Mouse (Mus musculus) bone marrow, adult 2 months (tissue): Measurements from ENCODE around the gene Stat4.

Experiments used
- CTCF ChIP-seq: fragments of 200-500 bp; IDR thresholded peaks from 2 replicates; pipeline ENCODE4 v1.5.1; 2011; ENCODE audit warnings: low read length, control low read depth; ENCODE audit not compliant: control insufficient read depth, insufficient read depth
- POLR2A ChIP-seq: fragments of 200-500 bp; IDR thresholded peaks from 2 replicates; pipeline ENCODE4 v1.6.1; 2011; ENCODE audit warnings: low read depth, mild to moderate bottlenecking, control low read depth, low read length, borderline replicate concordance; ENCODE audit not compliant: control insufficient read depth

DNA sequence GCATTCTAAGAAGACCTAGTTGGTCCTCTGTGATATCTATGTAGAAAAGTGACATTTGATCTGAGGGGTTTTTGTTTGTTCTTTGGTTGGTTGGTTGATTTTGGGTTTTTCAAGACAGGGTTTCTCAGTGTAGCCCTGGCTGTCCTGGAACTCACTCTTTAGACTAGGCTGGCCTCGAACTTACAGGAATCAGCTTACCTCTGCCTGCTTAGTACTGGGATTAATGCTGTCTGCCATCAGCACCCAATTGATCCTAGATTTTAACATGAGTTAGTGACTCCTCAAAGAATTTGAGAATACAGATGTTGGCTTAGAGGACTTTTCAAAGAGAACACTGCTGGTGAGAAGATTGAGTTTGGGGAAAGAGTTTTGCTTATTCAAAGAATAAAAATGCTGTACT lies 130.8 kb downstream of the Stat4 start:
- TF ChIP-seq CTCF (no peak), POLR2A (no peak)
